Mouse (Mus musculus) olfactory bulb, adult 2 months (tissue): Measurements from ENCODE around the gene Fam192a. TPM values are rescaled to one million over a fixed set of nuclear protein-coding genes. Genes with fewer than 3 reads are reported as not detected.

Source experiments
- H3K27ac ChIP-seq: fragments of 200-500 bp; 2 replicates; pipeline ENCODE4 v1.5.1; 2012; ENCODE audit warnings: low read depth, low read length; ENCODE audit not compliant: insufficient read depth
- H3K4me1 ChIP-seq: fragments of 200-500 bp; 2 replicates; pipeline ENCODE4 v1.6.1; 2012; ENCODE audit warnings: low read length; ENCODE audit not compliant: control insufficient read depth, insufficient read depth
- H3K4me3 ChIP-seq: fragments of 200-500 bp; 2 replicates; pipeline ENCODE4 v1.5.1; 2012; ENCODE audit warnings: mild to moderate bottlenecking, low read depth, low read length, moderate library complexity; ENCODE audit not compliant: insufficient read depth
- CTCF ChIP-seq: fragments of 200-500 bp; IDR thresholded peaks from 2 replicates; pipeline ENCODE4 v1.5.1; 2012; ENCODE audit warnings: low read depth, mild to moderate bottlenecking, low read length, moderate library complexity; ENCODE audit not compliant: insufficient read depth
- POLR2A ChIP-seq: fragments of 200-500 bp; IDR thresholded peaks from 2 replicates; pipeline ENCODE4 v1.6.1; 2012; ENCODE audit warnings: mild to moderate bottlenecking, low read depth, low read length, moderate library complexity; ENCODE audit not compliant: insufficient read depth
- WGBS: fragments of 180-500 bp; shearing (Covaris S2); methylation state at CpG from one replicate; pipeline ENCODE4 v1.1.7; 2018; 5-methylcytosine and 5-hydroxymethylcytosine counted together
- polyA plus RNA-seq: library from polyadenylated mRNA; stranded (reverse); fragments of >200 nt; gene quantifications from 2 replicates; pipeline ENCODE4 v1.2.4, GENCODE M21; 2012; ENCODE audit warnings: low replicate concordance; ENCODE audit not compliant: missing spikeins, insufficient read depth, insufficient read length

Gene Fam192a
- polyA plus RNA-seq, 1 experiment, result 692 TPM

DNA sequence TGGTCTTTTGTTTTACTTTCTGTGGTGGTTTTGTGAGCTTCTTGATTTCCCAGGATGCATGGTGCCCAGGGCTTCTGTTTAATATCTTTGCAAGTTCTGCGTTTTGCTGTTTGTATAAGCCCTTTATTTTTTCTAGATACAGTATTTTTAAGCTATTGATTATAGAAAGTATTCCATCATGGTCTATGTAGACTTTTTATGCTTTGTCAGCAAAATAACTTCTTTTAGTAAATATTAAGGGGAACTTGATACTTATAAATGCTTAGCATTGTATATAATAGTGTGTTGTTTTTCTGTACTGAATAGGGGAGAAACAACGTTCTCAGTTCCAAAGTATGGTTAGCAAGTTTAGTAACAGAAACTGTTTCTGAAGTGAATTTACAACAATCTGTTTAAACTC lies 2.2 kb upstream of the Fam192a start:
- TF ChIP-seq CTCF (no peak), POLR2A (no peak)
- 56% methylated on average over 2 of the region's 2 CpGs for WGBS
- H3K4me1 ChIP-seq, result peaks cover 3% of the 10 kb centered on the region
- no peak overlapping the region for H3K4me3 ChIP-seq
- no peak overlapping the region for H3K27ac ChIP-seq

DNA sequence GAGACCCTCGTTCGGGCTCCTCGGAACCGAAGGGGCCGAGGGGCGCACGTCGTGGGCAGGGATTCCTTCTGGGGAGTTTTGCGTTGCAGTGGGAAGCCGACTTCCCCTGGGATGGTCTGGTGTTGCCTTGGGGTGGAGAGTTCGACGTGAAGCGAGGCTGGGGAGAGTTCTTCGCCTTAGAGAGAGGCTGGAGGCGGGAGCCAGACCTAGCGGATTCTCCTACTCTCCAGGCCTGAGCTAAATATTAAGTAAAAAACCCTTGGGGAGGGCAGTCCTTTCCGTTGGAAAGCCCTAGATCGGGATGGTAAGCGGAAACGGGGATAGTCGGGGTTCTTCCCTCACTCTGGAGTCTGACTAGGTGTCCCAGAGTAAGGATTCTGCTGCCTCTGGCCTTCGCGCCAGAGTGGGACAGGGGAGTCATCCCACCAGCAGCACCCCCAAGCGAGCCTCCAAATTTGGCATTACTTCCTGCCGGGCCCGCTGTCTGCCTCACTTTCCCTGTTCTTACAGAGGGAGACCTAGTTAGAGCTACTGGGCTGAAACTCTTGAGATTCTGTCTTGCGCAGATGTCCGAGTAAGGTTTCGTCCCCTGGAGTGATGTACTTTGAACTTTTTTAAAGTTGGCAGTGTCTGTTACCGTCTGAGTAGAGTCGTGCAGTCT lies 804 bp upstream of the Fam192a start:
- H3K4me3 ChIP-seq, result peak overlapping the region; percentile 92
- WGBS, result under 1% methylated on average over 31 of the region's 31 CpGs
- TF ChIP-seq CTCF (no peak), POLR2A (no peak)
- H3K4me1 ChIP-seq, result peaks cover 3% of the 10 kb centered on the region
- 0 out of 2 replicates have a peak overlapping the region, but pooled peaks have one; percentile 74 for H3K27ac ChIP-seq

DNA sequence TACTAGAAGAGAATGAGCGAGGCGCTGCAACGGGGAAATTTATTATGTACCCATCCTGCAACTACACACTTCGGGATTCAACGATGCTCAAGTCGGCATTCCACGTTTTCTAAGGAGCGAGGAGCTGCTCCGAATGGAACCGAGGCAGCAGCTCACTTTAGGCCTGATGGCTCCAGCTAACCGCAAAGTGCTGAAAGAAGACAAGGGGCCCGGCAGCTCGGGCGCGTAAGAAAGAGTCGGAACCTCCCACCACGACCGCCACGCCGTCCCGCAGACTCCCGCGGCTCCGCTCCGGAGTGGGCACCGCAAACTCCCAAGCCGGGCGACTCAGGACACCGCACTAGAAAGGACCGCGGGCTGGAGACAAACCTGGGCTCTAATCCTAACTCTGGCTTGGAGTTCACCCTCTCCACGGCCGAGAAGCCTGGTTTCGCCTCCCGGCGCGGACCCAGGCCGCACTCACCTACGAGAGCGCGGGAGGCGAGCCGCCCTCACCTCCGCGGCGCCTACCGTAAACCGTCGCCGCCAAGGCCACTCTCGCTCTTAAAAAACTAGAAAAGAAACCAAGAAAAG lies 677 bp downstream of the Fam192a start:
- H3K4me3 ChIP-seq, result peak overlapping the region; percentile 87
- H3K4me1 ChIP-seq, result peaks cover 3% of the 10 kb centered on the region
- peak overlapping the region; percentile 71 for H3K27ac ChIP-seq
- TF ChIP-seq POLR2A (no peak), CTCF (no peak)
- under 1% methylated on average over 51 of the region's 51 CpGs for WGBS

DNA sequence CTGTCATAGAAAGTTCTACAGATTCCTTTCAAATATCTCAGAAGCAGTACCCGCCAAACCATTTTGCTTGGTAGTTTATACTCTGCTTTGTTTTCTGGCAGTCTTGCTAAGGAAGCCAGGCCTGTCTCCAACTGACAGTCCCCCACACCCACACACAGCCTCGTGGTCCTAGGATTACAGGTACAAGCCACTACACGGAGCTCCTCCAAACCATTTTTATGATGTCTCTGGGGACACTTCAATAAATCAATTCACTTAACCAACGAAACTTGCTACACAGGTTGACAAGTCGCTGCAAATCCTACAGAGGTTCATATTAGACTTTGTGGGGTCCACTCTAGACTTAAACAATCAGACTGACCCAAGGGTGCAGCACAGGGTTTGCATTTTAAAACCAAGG lies 1.3 kb downstream of the Fam192a start:
- Histone ChIP-seq H3K27ac (no peak overlapping the region), H3K4me3 (peak overlapping the region; percentile 87), H3K4me1 (peaks cover 3% of the 10 kb centered on the region)
- TF ChIP-seq CTCF, result no peak
- no peak for TF ChIP-seq POLR2A
- WGBS, result 13% methylated on average over 5 of the region's 5 CpGs

DNA sequence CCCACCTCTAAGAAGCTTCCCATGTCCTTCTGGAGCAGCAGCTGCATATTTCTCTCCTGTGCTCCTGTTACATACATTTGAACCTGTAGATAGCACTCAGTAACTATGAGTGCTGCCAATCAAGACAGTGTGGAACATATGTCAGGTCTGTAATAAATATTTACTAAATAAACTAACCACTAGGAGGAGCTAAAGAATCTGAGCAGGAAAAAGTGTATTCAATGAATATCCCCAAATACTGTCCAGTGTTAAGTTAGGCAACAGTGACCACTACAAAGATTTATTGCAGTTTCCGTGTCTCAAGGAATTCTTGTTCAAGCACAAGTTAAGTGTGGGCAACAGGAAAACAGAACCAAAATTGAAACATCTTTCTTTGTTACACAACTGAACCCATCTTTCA lies 7.6 kb downstream of the Fam192a start:
- H3K27ac ChIP-seq, result no peak overlapping the region
- no peak overlapping the region for H3K4me3 ChIP-seq
- WGBS, result 50% methylated on average over 1 of the region's 1 CpGs
- TF ChIP-seq POLR2A (no peak), CTCF (no peak)
- no peaks in the 10 kb centered on the region for H3K4me1 ChIP-seq

DNA sequence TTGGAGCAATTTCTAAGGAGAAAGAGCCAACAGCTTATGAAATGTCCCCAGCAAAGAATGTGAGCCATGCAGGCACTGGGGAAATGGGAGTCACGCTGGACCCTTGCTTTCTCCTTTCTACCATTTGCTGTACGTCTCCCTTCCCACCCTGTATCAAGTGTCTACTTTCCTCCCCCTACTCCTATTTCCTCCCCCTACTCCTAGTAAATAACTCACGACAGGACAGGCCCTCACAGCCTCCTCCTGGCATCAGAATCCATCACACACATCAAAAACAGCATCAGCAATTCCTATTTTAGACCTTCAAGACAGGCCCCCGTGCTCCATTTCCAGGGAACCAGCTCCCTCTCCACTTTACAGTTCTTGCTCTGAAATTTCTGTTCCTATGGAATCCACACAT lies 10.1 kb downstream of the Fam192a start:
- Histone ChIP-seq H3K27ac (no peak overlapping the region), H3K4me1 (no peaks in the 10 kb centered on the region), H3K4me3 (no peak overlapping the region)
- no peak for TF ChIP-seq CTCF
- no peak for TF ChIP-seq POLR2A
- WGBS, result 80% methylated on average over 4 of the region's 4 CpGs

DNA sequence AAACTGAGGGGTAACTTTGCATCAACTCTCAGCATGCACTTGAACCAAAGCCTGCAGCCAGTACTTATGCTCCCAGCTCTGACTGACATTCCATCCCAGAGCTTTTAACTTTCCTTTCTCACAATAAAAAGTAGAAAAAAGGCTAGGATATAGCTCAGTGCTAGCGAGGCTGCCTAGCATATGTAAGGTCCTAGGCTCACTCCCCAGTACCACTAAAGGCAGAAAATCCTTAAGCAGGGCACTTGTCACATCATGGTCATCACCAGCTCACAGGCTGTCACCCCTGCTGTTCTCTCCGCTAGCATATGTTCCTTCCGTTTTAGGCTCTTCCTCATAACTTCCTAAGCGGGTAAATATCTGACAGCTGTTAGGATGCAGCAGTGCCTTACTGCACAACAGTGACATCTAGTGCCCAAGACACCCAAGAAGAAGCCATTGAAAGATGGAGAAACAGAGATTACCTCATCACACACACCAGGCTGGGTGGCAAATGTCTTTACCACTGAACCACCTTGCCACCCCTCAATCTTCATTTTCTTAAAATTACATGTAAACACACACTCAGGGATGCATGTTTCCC lies 17.5 kb downstream of the Fam192a start:
- no peak for TF ChIP-seq POLR2A
- TF ChIP-seq CTCF, result no peak
- WGBS, result 26% methylated on average over 4 of the region's 4 CpGs
- Histone ChIP-seq H3K4me1 (no peaks in the 10 kb centered on the region), H3K4me3 (no peak overlapping the region), H3K27ac (no peak overlapping the region)

DNA sequence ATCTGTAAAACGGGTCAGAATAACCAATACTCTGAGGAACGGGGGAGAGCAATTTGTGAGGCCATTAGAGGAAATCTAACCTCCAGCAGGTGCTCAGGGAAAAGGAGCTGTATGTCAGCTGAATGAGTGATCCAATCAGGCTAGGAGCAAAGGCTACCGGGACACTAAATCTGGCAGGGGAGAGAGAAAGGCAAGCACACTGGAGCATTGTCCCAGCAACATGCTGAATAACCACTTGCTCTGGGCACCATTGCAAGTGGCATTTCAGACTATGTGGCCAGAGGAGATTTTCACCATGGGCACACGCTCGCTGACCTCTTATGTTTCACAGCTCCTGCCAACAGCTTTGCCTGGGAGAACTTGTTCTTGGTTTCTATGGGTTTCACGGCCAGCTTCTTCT lies 19.2 kb downstream of the Fam192a start:
- no peak overlapping the region for H3K27ac ChIP-seq
- WGBS, result 52% methylated on average over 6 of the region's 6 CpGs
- no peak overlapping the region for H3K4me3 ChIP-seq
- TF ChIP-seq CTCF (no peak), POLR2A (no peak)
- no peaks in the 10 kb centered on the region for H3K4me1 ChIP-seq

DNA sequence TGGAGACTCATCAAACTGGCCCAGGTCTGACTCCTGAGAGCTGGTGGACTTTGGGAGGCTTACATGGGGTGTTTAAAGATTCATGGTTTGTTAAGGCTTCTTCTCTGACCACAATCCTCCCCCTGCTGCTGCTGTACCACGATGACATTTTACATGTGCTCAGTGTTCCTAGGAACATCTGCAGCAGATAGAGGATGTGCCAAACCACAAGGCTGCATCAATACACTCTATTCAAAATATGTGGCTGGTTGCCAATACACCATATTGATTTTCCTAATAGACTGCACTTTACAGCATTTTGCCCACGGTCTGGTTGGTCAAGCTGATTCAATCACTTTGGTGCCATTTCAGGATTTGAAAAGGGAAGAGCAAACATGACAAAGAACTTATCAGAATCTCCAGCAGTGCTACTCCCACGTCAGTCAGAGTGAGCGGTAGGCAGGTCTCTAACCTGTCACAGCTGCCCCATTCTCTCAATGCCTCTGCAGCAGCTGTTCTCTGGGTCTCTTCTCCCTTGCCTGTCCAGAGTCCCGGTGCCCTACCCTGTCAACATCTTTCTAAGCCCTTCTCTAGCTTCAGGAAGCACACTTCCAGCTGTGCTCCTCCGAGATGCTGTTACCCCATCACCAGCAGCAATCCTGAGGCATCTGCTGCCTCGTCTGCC lies 19.8 kb downstream of the Fam192a start:
- 47% methylated on average over 7 of the region's 7 CpGs for WGBS
- no peak overlapping the region for H3K4me3 ChIP-seq
- peaks cover under 1% of the 10 kb centered on the region; the same call in 1 of the 2 replicates for H3K4me1 ChIP-seq
- no peak for TF ChIP-seq POLR2A
- TF ChIP-seq CTCF, result no peak
- H3K27ac ChIP-seq, result no peak overlapping the region
